Mouse (Mus musculus): ENCODE results near the gene Ccdc57. TPM values are rescaled to one million over a fixed set of nuclear protein-coding genes. Genes with fewer than 3 reads are reported as not detected.
"Not testable (repeated sequence)": the region's sequence is repeated elsewhere in the genome, so short reads cannot be mapped to it uniquely, and the experiment has no call there.

Gene Ccdc57
- total and polyA plus RNA-seq, 3 experiments: 2.5 to 4.2 (median 2.8) TPM

DNA sequence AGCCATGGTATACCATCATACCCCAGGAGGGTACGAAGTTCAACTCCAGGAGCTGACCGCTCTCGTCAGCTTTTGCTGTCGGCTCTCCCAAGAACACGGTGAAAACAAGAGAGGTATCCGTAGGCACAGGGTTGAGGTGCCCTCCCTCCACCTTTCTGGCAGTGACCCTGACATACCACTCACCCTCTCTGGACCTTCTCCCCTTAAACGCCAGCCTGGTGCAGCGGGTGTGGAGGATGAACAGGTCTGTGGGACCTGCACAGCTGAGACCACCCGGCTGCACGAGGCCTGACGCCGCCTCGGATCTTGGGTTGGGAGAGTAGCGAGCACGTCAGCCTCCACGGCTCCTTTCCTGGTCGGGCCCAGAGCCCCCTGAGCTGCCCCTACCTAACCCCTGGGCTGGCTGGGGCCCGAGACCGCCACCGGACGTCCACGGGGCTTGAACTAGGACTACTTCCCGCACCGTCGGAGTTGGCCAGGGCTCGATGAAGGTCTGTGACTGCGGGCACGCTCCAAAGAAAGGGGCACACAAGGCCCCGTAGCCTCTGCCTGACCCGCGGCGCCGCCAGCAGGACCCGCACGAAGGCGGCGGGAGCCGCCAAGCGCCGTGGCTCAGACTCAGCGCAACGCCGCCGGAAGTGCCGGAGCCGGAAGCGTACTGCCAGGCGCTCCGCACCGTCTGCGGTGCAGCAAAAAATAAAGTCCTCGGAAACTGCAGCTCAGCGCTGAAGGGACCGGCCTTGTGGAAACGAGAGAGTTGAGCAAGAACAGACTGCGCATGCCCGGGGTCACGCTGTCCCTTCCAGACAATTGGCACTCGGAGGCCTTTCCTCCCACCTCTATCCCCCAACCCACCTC lies 136.7 kb downstream of the Ccdc57 start, which contains the start of gene Dus1l:
Gene Dus1l (minus strand): TSS at position 648 of the 858 bp plus-strand sequence.
- DNase-seq (ENCODE audit: low spot score) (peak; percentile 93), ATAC-seq (ENCODE audit: extremely low read depth, insufficient number of reproducible peaks, low FRiP score, poor library complexity, severe bottlenecking) (peak; percentile 82)
- Histone ChIP-seq H3K4me3 (ENCODE audit: low read depth, low read length) (peak within 1 kb of the TSS; percentile 99), H3K9me3 (replicated peaks) (no peaks in the 10 kb centered on the region), H3K36me3 (replicated peaks) (peaks cover 48% of the 10 kb centered on the region), H3K4me1 (ENCODE audit: insufficient read depth, low read depth, low read length) (peaks cover 64% of the 10 kb centered on the region), H3K27me3 (ENCODE audit: insufficient read depth, low read length) (0 out of 2 replicates have a peak, but pooled peaks cover 4% of the 10 kb centered on the region)
- no peak for TF ChIP-seq GATA1 (IDR thresholded peaks at IDR 0.05; ENCODE audit: borderline replicate concordance, low read length)
- TF ChIP-seq GATA2 (IDR thresholded peaks at IDR 0.05; ENCODE audit: borderline replicate concordance, low read depth, low read length): no peak
- TF ChIP-seq TAL1 (conservative IDR thresholded peaks at IDR 0.05; ENCODE audit: low read depth, low read length): no peak
- TF ChIP-seq POLR2AphosphoS5 (IDR thresholded peaks at IDR 0.05; ENCODE audit: insufficient replicate concordance, low read depth, low read length): no peak

DNA sequence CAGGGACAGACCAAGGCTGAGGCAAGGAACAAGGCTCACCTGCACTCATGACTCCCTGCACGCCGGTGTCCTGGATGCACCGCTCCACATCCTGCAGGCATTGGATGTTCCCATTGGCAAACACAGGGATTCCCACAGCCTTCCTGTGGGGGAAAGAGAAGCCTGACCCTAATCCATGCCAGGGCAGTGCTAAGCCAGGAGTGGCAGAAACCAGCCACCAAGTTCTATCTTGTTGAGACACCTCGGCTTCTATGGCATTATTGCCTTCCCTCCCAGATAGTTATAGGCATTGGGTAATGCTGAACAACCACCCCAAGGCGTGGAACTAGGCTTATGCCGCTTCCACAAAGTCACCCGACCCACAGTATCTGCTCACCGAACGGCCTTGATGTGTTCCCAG lies 140.0 kb downstream of the Ccdc57 start:
- Histone ChIP-seq H3K36me3 (replicated peaks) (peaks cover 79% of the 10 kb centered on the region), H3K27me3 (ENCODE audit: insufficient read depth, low read length) (no peaks in the 10 kb centered on the region), H3K4me1 (ENCODE audit: insufficient read depth, low read depth, low read length) (peaks cover 71% of the 10 kb centered on the region), H3K9me3 (replicated peaks) (no peaks in the 10 kb centered on the region), H3K4me3 (ENCODE audit: low read depth, low read length) (no peak overlapping the region)
- ATAC-seq (ENCODE audit: extremely low read depth, insufficient number of reproducible peaks, low FRiP score, poor library complexity, severe bottlenecking) (no peak), DNase-seq (ENCODE audit: low spot score) (no peak)
- TF ChIP-seq CTCF (IDR thresholded peaks at IDR 0.05; ENCODE audit: low read depth, low read length): no peak
- TF ChIP-seq GATA1 (IDR thresholded peaks at IDR 0.05; ENCODE audit: borderline replicate concordance, low read length): no peak
- no peak for TF ChIP-seq GATA2 (IDR thresholded peaks at IDR 0.05; ENCODE audit: borderline replicate concordance, low read depth, low read length)
- TF ChIP-seq TAL1 (conservative IDR thresholded peaks at IDR 0.05; ENCODE audit: low read depth, low read length): no peak
- no peak for TF ChIP-seq POLR2AphosphoS5 (IDR thresholded peaks at IDR 0.05; ENCODE audit: insufficient replicate concordance, low read depth, low read length)

- ATAC-seq (ENCODE audit: extremely low read depth, insufficient number of reproducible peaks, low FRiP score, poor library complexity, severe bottlenecking) (no peak), DNase-seq (ENCODE audit: low spot score) (no peak)
- peaks cover 82% of the 10 kb centered on the region for H3K4me1 ChIP-seq (ENCODE audit: insufficient read depth, low read depth, low read length)
- H3K27me3 ChIP-seq (ENCODE audit: insufficient read depth, low read length): no peaks in the 10 kb centered on the region
- H3K4me3 ChIP-seq (ENCODE audit: low read depth, low read length): no peak overlapping the region
- no peaks in the 10 kb centered on the region for H3K9me3 ChIP-seq (replicated peaks)
- H3K36me3 ChIP-seq (replicated peaks): peaks cover 98% of the 10 kb centered on the region
- no peak for TF ChIP-seq CTCF (IDR thresholded peaks at IDR 0.05; ENCODE audit: low read depth, low read length)
- no peak for TF ChIP-seq GATA2 (IDR thresholded peaks at IDR 0.05; ENCODE audit: borderline replicate concordance, low read depth, low read length)
- TF ChIP-seq POLR2AphosphoS5 (IDR thresholded peaks at IDR 0.05; ENCODE audit: insufficient replicate concordance, low read depth, low read length): no peak
- TF ChIP-seq TAL1 (conservative IDR thresholded peaks at IDR 0.05; ENCODE audit: low read depth, low read length): no peak
- TF ChIP-seq GATA1 (IDR thresholded peaks at IDR 0.05; ENCODE audit: borderline replicate concordance, low read length): no peak
These were observed 142.9 kb downstream of the Ccdc57 start for GRCm38 (mm10) chr11:120789810-120790209.

GRCm38 (mm10) chr11:120789355-120789754 lies 143.3 kb downstream of the Ccdc57 start:
- Histone ChIP-seq H3K27me3 (ENCODE audit: insufficient read depth, low read length) (no peaks in the 10 kb centered on the region), H3K36me3 (replicated peaks) (peaks cover 94% of the 10 kb centered on the region), H3K4me3 (ENCODE audit: low read depth, low read length) (no peak overlapping the region), H3K4me1 (ENCODE audit: insufficient read depth, low read depth, low read length) (peaks cover 78% of the 10 kb centered on the region), H3K9me3 (replicated peaks) (no peaks in the 10 kb centered on the region)
- no peak for ATAC-seq (ENCODE audit: extremely low read depth, insufficient number of reproducible peaks, low FRiP score, poor library complexity, severe bottlenecking)
- DNase-seq (ENCODE audit: low spot score): no peak
- TF ChIP-seq POLR2AphosphoS5 (IDR thresholded peaks at IDR 0.05; ENCODE audit: insufficient replicate concordance, low read depth, low read length) (0 out of 2 replicates have a peak, but pooled peaks have one; percentile 49), CTCF (IDR thresholded peaks at IDR 0.05; ENCODE audit: low read depth, low read length) (no peak)

DNA sequence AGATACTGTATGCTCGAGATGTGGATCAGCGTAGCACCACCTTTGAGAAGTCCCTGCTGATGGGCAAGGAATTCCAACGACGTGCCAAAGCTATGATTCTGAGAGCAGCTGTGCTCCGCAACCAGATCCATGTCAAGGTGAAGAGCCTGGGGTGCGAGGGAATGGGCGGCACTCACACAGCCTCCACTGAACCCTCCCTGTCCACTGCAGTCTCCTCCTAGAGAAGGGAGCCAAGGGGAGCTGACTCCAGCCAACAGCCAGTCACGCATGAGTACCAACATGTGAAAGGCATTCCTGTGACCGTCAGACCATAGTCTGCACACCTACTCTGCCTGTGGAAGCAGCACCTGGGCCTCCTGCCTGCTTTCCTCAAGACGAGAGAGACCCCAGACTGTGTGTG lies 144.2 kb downstream of the Ccdc57 start:
- DNase-seq (ENCODE audit: low spot score); H3K4me3 ChIP-seq (ENCODE audit: low read depth, low read length); H3K27me3 ChIP-seq (ENCODE audit: insufficient read depth, low read length); H3K9me3 ChIP-seq (replicated peaks); ATAC-seq (ENCODE audit: extremely low read depth, insufficient number of reproducible peaks, low FRiP score, poor library complexity, severe bottlenecking): not testable (repeated sequence)
- Histone ChIP-seq H3K36me3 (replicated peaks) (peaks cover 85% of the 10 kb centered on the region), H3K4me1 (ENCODE audit: insufficient read depth, low read depth, low read length) (peaks cover 73% of the 10 kb centered on the region)

DNA sequence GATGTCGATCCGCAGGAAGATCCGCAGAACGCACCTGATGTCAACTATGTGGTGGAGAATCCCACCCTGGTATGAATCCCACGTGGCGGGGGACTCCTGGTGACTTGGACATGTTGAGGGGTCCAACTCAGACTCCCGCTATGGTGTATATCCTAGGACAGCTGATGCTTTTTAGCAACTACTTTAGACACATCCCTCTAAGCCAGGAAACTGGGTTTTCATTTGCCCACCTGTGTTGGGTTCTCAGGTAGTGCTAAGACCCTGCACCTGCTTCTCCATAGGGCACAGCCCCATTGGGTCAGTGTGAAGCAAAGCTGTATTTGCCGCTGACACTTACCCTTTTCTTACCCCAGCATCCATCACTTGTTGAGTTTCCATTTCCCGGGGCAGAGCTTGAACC lies 147.5 kb downstream of the Ccdc57 start:
- peaks cover 82% of the 10 kb centered on the region for H3K36me3 ChIP-seq (replicated peaks)
- ATAC-seq (ENCODE audit: extremely low read depth, insufficient number of reproducible peaks, low FRiP score, poor library complexity, severe bottlenecking) (no peak), DNase-seq (ENCODE audit: low spot score) (peak; percentile 14)
- H3K4me1 ChIP-seq (ENCODE audit: insufficient read depth, low read depth, low read length): peaks cover 60% of the 10 kb centered on the region
- no peak for TF ChIP-seq CTCF (IDR thresholded peaks at IDR 0.05; ENCODE audit: low read depth, low read length)
- no peak for TF ChIP-seq GATA1 (IDR thresholded peaks at IDR 0.05; ENCODE audit: borderline replicate concordance, low read length)
- TF ChIP-seq POLR2AphosphoS5 (IDR thresholded peaks at IDR 0.05; ENCODE audit: insufficient replicate concordance, low read depth, low read length): no peak
- no peak for TF ChIP-seq GATA2 (IDR thresholded peaks at IDR 0.05; ENCODE audit: borderline replicate concordance, low read depth, low read length)
- no peak for TF ChIP-seq TAL1 (conservative IDR thresholded peaks at IDR 0.05; ENCODE audit: low read depth, low read length)
- peak overlapping the region; percentile 98 for H3K4me3 ChIP-seq (ENCODE audit: low read depth, low read length)
- no peaks in the 10 kb centered on the region for H3K27me3 ChIP-seq (ENCODE audit: insufficient read depth, low read length)
- no peaks in the 10 kb centered on the region for H3K9me3 ChIP-seq (replicated peaks)
